Mouse (Mus musculus) myocyte (in vitro differentiated cells): ENCODE measurements around the gene Zmynd8. TPM values are rescaled to one million over a fixed set of nuclear protein-coding genes. Genes with fewer than 3 reads are reported as not detected.
"Not testable (repeated sequence)": the region's sequence is repeated elsewhere in the genome, so short reads cannot be mapped to it uniquely, and the experiment has no call there.

Experiments used
- H3K27me3 ChIP-seq: one replicate; pipeline ENCODE4 v1.6.1; 2011; ENCODE audit not compliant: control insufficient read depth, insufficient read depth, insufficient read length
- H3K36me3 ChIP-seq: one replicate; pipeline ENCODE4 v1.6.1; 2011; ENCODE audit not compliant: control insufficient read depth, insufficient read depth
- H3K4me2 ChIP-seq: one replicate; pipeline ENCODE4 v1.6.1; 2011; ENCODE audit warnings: low read depth, control low read depth
- H3K4me3 ChIP-seq: one replicate; pipeline ENCODE4 v1.5.1; 2011; ENCODE audit warnings: mild to moderate bottlenecking, control low read depth, moderate library complexity
- H3K79me2 ChIP-seq: one replicate; pipeline ENCODE4 v1.6.1; 2011; ENCODE audit not compliant: control insufficient read depth, insufficient read depth
- H3ac ChIP-seq: one replicate; pipeline ENCODE4 v1.6.1; 2011; ENCODE audit not compliant: control insufficient read depth, insufficient read length
- CEBPB ChIP-seq: IDR thresholded peaks from 2 replicates; pipeline ENCODE4 v1.6.1; 2011; ENCODE audit warnings: mild to moderate bottlenecking, moderate library complexity; ENCODE audit not compliant: poor library complexity, insufficient read depth, severe bottlenecking
- E2F4 ChIP-seq: IDR thresholded peaks from one replicate; pipeline ENCODE4 v1.6.1; 2011; ENCODE audit warnings: mild to moderate bottlenecking, control low read depth, moderate library complexity; ENCODE audit not compliant: insufficient read depth
- MAX ChIP-seq: IDR thresholded peaks from one replicate; pipeline ENCODE4 v1.6.1; 2011; ENCODE audit warnings: low read depth, mild to moderate bottlenecking, control low read depth
- MYOD1 ChIP-seq, 3 experiments: IDR thresholded peaks; one replicate each; pipeline ENCODE4 v1.6.1; 2011; ENCODE audit warnings: control low read depth in 2 of 3, low read depth in 2 of 3, mild to moderate bottlenecking in 2 of 3, moderate library complexity in 1 of 3; ENCODE audit not compliant: insufficient read length in 2 of 3, control insufficient read depth in 1 of 3
- MYOG ChIP-seq, 3 experiments: IDR thresholded peaks; one replicate each; pipeline ENCODE4 v1.6.1; 2011; ENCODE audit warnings: control low read depth in 2 of 3, low read depth in 2 of 3, mild to moderate bottlenecking in 2 of 3; ENCODE audit not compliant: insufficient read length in 2 of 3, control insufficient read depth in 1 of 3, insufficient read depth in 1 of 3
- POLR2A ChIP-seq: IDR thresholded peaks from one replicate; pipeline ENCODE4 v1.6.1; 2011; ENCODE audit warnings: low read depth, mild to moderate bottlenecking, control low read depth, moderate library complexity; ENCODE audit not compliant: insufficient read length
- POLR2AphosphoS2 ChIP-seq: IDR thresholded peaks from one replicate; pipeline ENCODE4 v1.6.1; 2011; ENCODE audit warnings: low read depth, control low read depth; ENCODE audit not compliant: insufficient read length
- REST ChIP-seq: IDR thresholded peaks from one replicate; pipeline ENCODE4 v1.6.1; 2011; ENCODE audit warnings: mild to moderate bottlenecking, control low read depth, moderate library complexity; ENCODE audit not compliant: insufficient read depth, insufficient read length
- SRF ChIP-seq: IDR thresholded peaks from one replicate; pipeline ENCODE4 v1.6.1; 2011; ENCODE audit warnings: low read depth; ENCODE audit not compliant: control insufficient read depth, insufficient read length
- TCF12 ChIP-seq: IDR thresholded peaks from one replicate; pipeline ENCODE4 v1.6.1; 2011; ENCODE audit warnings: mild to moderate bottlenecking, control low read depth; ENCODE audit not compliant: poor library complexity, insufficient read depth, severe bottlenecking
- TCF3 ChIP-seq: IDR thresholded peaks from one replicate; pipeline ENCODE4 v1.6.1; 2011; ENCODE audit warnings: low read depth, control low read depth; ENCODE audit not compliant: insufficient read length
- USF1 ChIP-seq: IDR thresholded peaks from one replicate; pipeline ENCODE4 v1.6.1; 2011; ENCODE audit warnings: low read depth, mild to moderate bottlenecking, control low read depth, moderate library complexity
- polyA plus RNA-seq: library from polyadenylated mRNA; unstranded; fragments of >200 nt; fragmentation: generic; extraction: Trizol; gene quantifications from one replicate; pipeline ENCODE4 v1.2.1, GENCODE M21; 2012; ENCODE audit warnings: missing spikeins

The Zmynd8 gene
- polyA plus RNA-seq, 1 experiment, result 20.9 TPM

DNA sequence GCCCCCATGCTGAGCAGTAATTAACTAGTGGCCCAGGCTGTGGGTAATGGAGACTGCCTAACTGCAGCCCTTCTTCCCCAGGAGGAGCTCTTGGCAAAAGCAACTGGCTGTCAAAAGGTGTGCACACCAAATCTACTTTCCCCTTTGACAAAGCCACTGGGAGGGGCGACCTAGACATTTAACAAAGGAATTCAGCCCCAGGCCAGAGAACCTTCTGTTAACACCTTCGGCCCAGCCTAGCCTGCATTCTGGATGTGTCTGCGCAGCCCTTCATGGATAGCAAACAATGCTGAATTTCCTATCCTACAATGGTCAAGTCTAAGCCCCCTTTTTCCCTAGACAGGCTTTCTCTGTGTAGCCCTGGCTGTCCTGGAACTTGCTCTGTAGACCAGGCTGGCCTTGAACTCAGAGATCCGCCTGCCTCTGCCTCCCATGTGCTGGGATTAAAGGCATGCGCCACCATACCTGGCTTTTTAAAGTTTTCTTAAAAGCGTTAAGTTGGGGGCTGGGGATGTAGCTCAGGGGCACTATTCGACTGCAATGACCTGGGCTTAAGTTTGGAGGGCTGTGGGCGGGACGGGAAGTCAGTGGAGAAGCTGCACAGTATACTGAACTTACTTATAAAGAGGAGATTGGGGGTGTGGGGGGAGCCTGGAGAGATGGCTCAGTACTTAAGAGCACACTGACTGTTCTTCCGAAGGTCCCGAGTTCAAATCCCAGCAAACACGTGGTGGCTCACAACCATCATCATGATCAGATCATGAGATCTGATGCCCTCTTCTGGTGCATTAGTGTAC lies 90.4 kb downstream of the Zmynd8 start:
- no peak overlapping the region for H3ac ChIP-seq
- TF ChIP-seq USF1 (no peak), MAX (no peak), SRF (no peak), TCF12 (no peak), REST (no peak), MYOD1 (IDR thresholded peaks at IDR 0.05; ENCODE audit: control insufficient read depth in 1 of 3, insufficient read length in 2 of 3, low read depth in 2 of 3) (no peak), TCF3 (no peak), POLR2AphosphoS2 (no peak), CEBPB (no peak), MYOG (IDR thresholded peaks at IDR 0.05; ENCODE audit: control insufficient read depth in 1 of 3, insufficient read depth in 1 of 3, insufficient read length in 2 of 3, low read depth in 2 of 3) (no peak), E2F4 (no peak), POLR2A (no peak)
- no peaks in the 10 kb centered on the region for H3K27me3 ChIP-seq
- no peaks in the 10 kb centered on the region for H3K79me2 ChIP-seq
- no peak overlapping the region for H3K4me2 ChIP-seq
- H3K36me3 ChIP-seq, result peaks cover 36% of the 10 kb centered on the region
- H3K4me3 ChIP-seq, result no peak overlapping the region

DNA sequence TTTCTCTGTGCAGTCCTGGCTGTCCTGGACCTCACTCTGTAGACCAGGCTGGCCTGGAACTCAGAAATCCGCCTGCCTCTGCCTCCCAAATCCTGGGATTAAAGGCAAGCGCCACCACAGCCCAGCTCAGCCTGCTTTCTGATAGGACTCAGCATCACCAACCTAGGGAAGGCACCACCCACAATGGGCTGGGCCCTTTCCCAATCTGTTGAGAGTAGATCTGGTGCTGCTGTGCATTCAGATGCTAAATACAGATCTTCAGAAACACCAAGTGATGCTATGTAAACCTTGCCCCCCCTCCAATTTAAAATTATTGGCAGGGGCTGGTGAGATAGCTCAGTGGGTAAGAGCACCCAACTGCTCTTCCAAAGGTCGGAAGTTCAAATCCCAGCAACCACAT lies 98.6 kb downstream of the Zmynd8 start:
- H3ac ChIP-seq, H3K4me2 ChIP-seq, H3K4me3 ChIP-seq, H3K79me2 ChIP-seq, H3K27me3 ChIP-seq: not testable (repeated sequence)
- peaks cover 12% of the 10 kb centered on the region for H3K36me3 ChIP-seq

- no peak overlapping the region for H3K4me3 ChIP-seq
- no peak overlapping the region for H3ac ChIP-seq
- no peaks in the 10 kb centered on the region for H3K79me2 ChIP-seq
- TF ChIP-seq TCF3 (no peak), MAX (no peak), MYOD1 (IDR thresholded peaks at IDR 0.05; ENCODE audit: control insufficient read depth in 1 of 3, insufficient read length in 2 of 3, low read depth in 2 of 3) (no peak), CEBPB (no peak), TCF12 (no peak), REST (no peak), E2F4 (no peak)
- no peaks in the 10 kb centered on the region for H3K27me3 ChIP-seq
- no peak overlapping the region for H3K4me2 ChIP-seq
- H3K36me3 ChIP-seq, result peaks cover 19% of the 10 kb centered on the region
Measured at GRCm38 (mm10) chr2:165797876-165798275, 100.9 kb downstream of the Zmynd8 start.

DNA sequence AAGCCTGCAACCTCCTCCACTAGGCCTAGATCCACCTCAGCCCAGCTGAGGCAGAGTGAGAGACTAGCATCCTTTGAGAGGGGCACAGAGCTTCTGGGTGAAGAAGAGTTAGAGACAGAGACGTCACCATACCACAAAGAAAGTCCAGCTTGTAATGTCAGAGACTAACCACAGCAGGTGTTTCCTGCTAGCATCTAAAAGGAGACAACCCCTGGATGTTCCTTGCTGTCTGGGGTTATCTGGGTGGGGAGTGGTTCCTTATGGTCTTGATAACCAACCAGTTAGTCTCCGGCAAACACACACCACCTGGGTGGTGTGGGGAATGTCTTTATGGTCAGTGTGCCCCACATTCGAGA lies 105.6 kb downstream of the Zmynd8 start:
- H3ac ChIP-seq, result no peak overlapping the region
- TF ChIP-seq SRF, result no peak
- no peak for TF ChIP-seq CEBPB
- no peak for TF ChIP-seq TCF3
- TF ChIP-seq MYOG (IDR thresholded peaks at IDR 0.05; ENCODE audit: control insufficient read depth in 1 of 3, insufficient read depth in 1 of 3, insufficient read length in 2 of 3, low read depth in 2 of 3), result no peak
- no peak for TF ChIP-seq REST
- TF ChIP-seq USF1, result no peak
- no peak for TF ChIP-seq MYOD1 (IDR thresholded peaks at IDR 0.05; ENCODE audit: control insufficient read depth in 1 of 3, insufficient read length in 2 of 3, low read depth in 2 of 3)
- no peak for TF ChIP-seq MAX
- no peak for TF ChIP-seq E2F4
- no peak for TF ChIP-seq POLR2AphosphoS2
- no peak for TF ChIP-seq TCF12
- no peak for TF ChIP-seq POLR2A
- H3K4me2 ChIP-seq, result no peak overlapping the region
- no peaks in the 10 kb centered on the region for H3K27me3 ChIP-seq
- no peak overlapping the region for H3K4me3 ChIP-seq
- no peaks in the 10 kb centered on the region for H3K79me2 ChIP-seq
- peaks cover 24% of the 10 kb centered on the region for H3K36me3 ChIP-seq

DNA sequence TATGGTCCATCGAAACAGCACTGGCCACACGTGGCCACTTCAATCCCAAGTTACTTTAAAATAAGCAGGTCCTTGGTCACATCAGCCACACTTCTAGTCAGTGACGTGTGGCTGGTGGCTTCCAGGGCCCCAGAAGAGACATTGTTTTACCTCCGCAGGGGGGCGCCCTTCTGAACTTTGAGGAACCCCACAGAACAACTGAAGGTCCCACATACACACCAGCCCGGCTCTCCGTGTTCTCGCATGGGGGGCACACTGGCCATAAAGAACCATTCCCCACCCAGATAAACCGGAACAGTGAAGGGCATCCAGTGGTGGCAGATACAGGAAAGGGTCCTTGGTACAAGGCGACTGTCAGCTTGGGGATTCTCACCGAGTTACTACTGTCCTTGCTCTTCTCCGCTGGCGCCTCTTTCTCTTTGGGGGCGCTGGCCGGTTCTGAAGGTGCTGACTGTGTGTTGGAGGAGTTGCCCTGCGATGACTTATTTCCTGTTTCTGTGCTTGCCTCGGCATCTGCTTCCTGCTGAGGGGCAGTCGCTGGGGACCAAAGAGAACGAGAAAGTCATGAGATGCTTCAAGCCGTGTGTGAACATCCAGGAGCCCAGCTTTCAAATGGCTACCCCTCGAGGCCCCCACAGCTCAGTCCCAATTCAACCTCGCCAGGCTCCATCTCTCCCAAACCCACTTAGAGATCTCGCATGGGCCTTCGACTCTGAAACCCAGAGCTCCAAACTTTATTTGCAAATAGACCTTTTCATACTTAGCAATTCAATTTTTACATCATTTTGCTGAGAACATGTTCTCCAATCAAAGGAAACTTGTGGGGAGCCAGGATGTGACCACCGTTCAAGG lies 106.2 kb downstream of the Zmynd8 start:
- TF ChIP-seq USF1, result no peak
- TF ChIP-seq POLR2AphosphoS2, result no peak
- TF ChIP-seq REST, result no peak
- no peak for TF ChIP-seq POLR2A
- TF ChIP-seq MYOG (IDR thresholded peaks at IDR 0.05; ENCODE audit: control insufficient read depth in 1 of 3, insufficient read depth in 1 of 3, insufficient read length in 2 of 3, low read depth in 2 of 3), result no peak
- TF ChIP-seq SRF, result no peak
- TF ChIP-seq CEBPB, result no peak
- no peaks in the 10 kb centered on the region for H3K27me3 ChIP-seq
- H3ac ChIP-seq, result no peak overlapping the region
- no peaks in the 10 kb centered on the region for H3K79me2 ChIP-seq
- no peak overlapping the region for H3K4me2 ChIP-seq
- no peak overlapping the region for H3K4me3 ChIP-seq
- H3K36me3 ChIP-seq, result peaks cover 24% of the 10 kb centered on the region
